Mouse (Mus musculus) C2C12 (cell line): ENCODE results near the gene Rbfox3. TPM values are rescaled to one million over a fixed set of nuclear protein-coding genes. Genes with fewer than 3 reads are reported as not detected.

Source experiments
- H3K27me3 ChIP-seq: one replicate; pipeline ENCODE4 v1.6.1; 2011; ENCODE audit not compliant: control insufficient read depth, insufficient read depth, insufficient read length
- H3K36me3 ChIP-seq: one replicate; pipeline ENCODE4 v1.6.1; 2011; ENCODE audit not compliant: control insufficient read depth, insufficient read depth
- H3K4me3 ChIP-seq: one replicate; pipeline ENCODE4 v1.5.1; 2011; ENCODE audit warnings: mild to moderate bottlenecking, control low read depth; ENCODE audit not compliant: poor library complexity, insufficient read depth, severe bottlenecking
- H3K79me2 ChIP-seq: one replicate; pipeline ENCODE4 v1.6.1; 2011; ENCODE audit not compliant: control insufficient read depth, insufficient read depth
- H3K79me3 ChIP-seq: one replicate; pipeline ENCODE4 v1.6.1; 2011; ENCODE audit warnings: low read depth, control low read depth
- H3ac ChIP-seq: one replicate; pipeline ENCODE3; 2011; ENCODE audit warnings: low read depth; ENCODE audit not compliant: control insufficient read depth, insufficient read length
- CEBPB ChIP-seq: IDR thresholded peaks from one replicate; pipeline ENCODE4 v1.6.1; 2011; ENCODE audit warnings: low read depth, mild to moderate bottlenecking, control low read depth, moderate library complexity
- CTCF ChIP-seq: IDR thresholded peaks from one replicate; pipeline ENCODE4 v1.5.1; 2011; ENCODE audit not compliant: control insufficient read depth, insufficient read depth, insufficient read length
- FOSL1 ChIP-seq: IDR thresholded peaks from one replicate; pipeline ENCODE4 v1.8.0; 2011; ENCODE audit warnings: mild to moderate bottlenecking, low read length; ENCODE audit not compliant: poor library complexity, insufficient read depth, severe bottlenecking
- MAX ChIP-seq: IDR thresholded peaks from one replicate; pipeline ENCODE4 v1.6.1; 2011; ENCODE audit warnings: mild to moderate bottlenecking, control low read depth
- MYOD1 ChIP-seq: IDR thresholded peaks from one replicate; pipeline ENCODE4 v1.6.1; 2011; ENCODE audit warnings: low read depth; ENCODE audit not compliant: control insufficient read depth, insufficient read length
- MYOG ChIP-seq: IDR thresholded peaks from one replicate; pipeline ENCODE4 v1.6.1; 2011; ENCODE audit not compliant: control insufficient read depth, insufficient read length; ENCODE audit errors: extremely low read depth
- USF1 ChIP-seq: IDR thresholded peaks from one replicate; pipeline ENCODE4 v1.6.1; 2011; ENCODE audit warnings: low read depth, mild to moderate bottlenecking, control low read depth, moderate library complexity
- polyA plus RNA-seq: library from polyadenylated mRNA; unstranded; fragments of >200 nt; fragmentation: generic; extraction: Trizol; gene quantifications from one replicate; pipeline ENCODE4 v1.2.1, GENCODE M21; 2012; ENCODE audit warnings: missing spikeins

Gene Rbfox3
- polyA plus RNA-seq, 1 experiment = not detected

DNA sequence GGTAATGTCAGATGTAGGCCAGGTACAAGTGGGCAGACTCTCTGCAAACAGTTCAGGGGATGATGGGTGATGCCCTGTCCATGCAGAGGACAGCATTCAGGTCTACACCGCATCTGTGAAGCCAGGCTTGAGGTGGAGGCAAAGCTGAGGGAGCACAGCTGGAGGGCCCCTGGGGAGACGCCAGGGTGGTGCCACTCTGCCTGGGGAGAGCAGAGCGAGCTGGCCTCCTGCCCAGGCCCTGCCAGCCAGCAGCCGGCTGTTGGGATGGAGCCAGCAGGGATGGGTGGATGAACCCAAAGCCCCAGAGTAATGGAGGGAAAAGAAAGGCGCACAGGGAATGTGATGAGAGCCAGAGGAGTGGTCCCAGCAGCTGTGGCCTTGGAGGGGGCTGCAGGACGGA, 399.5 kb downstream of the Rbfox3 start:
- Histone ChIP-seq H3K27me3 (peaks cover 19% of the 10 kb centered on the region), H3K79me2 (no peaks in the 10 kb centered on the region), H3K36me3 (no peaks in the 10 kb centered on the region)

DNA sequence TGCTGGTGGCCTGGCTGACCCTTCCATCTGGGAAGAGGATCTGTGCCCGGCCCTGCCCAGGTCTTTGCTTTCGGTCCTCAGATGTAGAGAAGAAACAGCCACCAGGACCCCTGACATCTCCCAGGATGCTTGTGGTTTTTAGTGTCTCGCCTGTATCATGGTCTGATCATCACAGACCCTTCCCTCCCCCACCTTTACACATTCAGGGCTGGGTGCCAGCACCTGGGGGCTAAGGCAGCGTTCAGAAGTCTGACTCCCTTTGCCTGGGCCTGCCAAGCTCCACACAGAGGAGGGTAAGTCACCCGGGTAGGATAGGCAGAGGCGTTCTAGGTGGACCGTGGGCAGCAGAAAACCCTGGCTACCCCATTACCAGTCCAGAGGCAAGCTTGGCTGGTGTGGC, 403.1 kb downstream of the Rbfox3 start:
- no peak overlapping the region for H3ac ChIP-seq
- TF ChIP-seq MYOG (no peak), CTCF (no peak), FOSL1 (no peak), CEBPB (no peak), USF1 (no peak), MAX (no peak), MYOD1 (no peak)
- H3K79me3 ChIP-seq = no peaks in the 10 kb centered on the region
- H3K27me3 ChIP-seq = peaks cover 54% of the 10 kb centered on the region
- no peak overlapping the region for H3K4me3 ChIP-seq
- no peaks in the 10 kb centered on the region for H3K36me3 ChIP-seq
- H3K79me2 ChIP-seq = no peaks in the 10 kb centered on the region

More for the DNA sequence above, 399.5 kb downstream of the Rbfox3 start:
- no peak for TF ChIP-seq FOSL1
- peak; percentile 22 for TF ChIP-seq MYOD1
- TF ChIP-seq MYOG = no peak
- Histone ChIP-seq H3K79me3 (no peaks in the 10 kb centered on the region), H3K4me3 (no peak overlapping the region), H3ac (no peak overlapping the region)

DNA sequence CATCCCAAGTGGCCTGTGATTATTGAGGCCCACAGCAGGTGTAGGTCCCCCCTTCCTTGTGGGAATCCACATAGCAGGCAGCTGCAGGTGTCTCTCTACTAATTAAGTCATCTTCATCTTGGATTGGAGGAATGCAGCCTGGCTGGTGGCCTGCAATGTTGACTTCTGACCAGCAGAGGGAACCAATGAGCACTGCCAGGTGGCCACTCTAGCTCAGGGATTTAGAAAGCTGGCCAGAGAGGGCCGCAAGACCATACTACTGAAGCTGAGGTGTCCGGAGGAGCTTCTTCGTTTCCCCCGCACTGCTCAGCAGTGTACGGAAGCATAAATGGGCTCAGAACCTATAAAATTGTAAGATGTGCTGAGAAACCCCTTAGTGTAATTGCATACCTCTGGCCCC, 403.5 kb downstream of the Rbfox3 start:
- H3K27me3 ChIP-seq = peaks cover 59% of the 10 kb centered on the region
- no peaks in the 10 kb centered on the region for H3K79me2 ChIP-seq
- H3ac ChIP-seq = no peak overlapping the region
- no peak overlapping the region for H3K4me3 ChIP-seq
- TF ChIP-seq CTCF (peak; percentile 81), FOSL1 (no peak), CEBPB (no peak)
- no peaks in the 10 kb centered on the region for H3K36me3 ChIP-seq
- no peaks in the 10 kb centered on the region for H3K79me3 ChIP-seq

DNA sequence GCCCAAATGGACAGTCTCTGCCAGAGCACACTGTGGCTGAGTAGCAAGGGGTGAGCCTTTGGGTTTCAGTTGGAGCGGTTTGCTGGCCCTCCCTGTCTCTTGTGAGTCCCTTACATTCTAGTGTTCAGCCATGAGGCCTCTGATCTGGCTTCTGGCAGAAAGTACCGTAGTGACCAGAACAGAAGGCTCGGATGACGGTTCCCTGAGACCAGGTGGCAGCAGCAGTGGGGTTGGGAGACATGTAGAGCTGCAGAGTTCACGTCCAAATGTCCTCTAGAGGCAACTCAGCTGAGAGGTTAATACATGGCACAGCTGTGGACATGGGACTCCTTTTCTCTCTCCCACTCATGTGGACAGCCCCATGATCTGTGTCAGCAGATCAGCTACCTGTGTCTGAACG, 404.3 kb downstream of the Rbfox3 start:
- H3K79me3 ChIP-seq = no peaks in the 10 kb centered on the region
- peaks cover 67% of the 10 kb centered on the region for H3K27me3 ChIP-seq
- TF ChIP-seq USF1 (no peak), MYOD1 (no peak), CTCF (no peak), MAX (no peak), MYOG (no peak), CEBPB (no peak), FOSL1 (no peak)
- H3K4me3 ChIP-seq = no peak overlapping the region
- no peaks in the 10 kb centered on the region for H3K36me3 ChIP-seq
- no peaks in the 10 kb centered on the region for H3K79me2 ChIP-seq
- H3ac ChIP-seq = no peak overlapping the region

DNA sequence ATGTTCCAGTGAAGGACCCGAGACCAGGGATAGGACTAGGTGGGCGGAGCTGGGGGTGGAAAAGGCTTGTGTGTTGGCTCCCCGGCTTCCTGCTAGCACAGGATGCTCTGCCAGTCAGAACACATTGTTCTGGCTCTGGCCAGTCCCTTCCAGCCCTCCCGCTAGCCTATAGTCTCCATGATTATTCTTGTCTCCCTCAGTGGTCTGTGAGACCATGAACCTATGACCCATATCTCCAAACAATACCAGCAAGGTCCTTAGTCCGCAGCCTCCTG, 407.3 kb downstream of the Rbfox3 start:
- Histone ChIP-seq H3K36me3 (no peaks in the 10 kb centered on the region), H3K4me3 (no peak overlapping the region), H3K27me3 (peaks cover 85% of the 10 kb centered on the region), H3K79me2 (no peaks in the 10 kb centered on the region), H3K79me3 (no peaks in the 10 kb centered on the region), H3ac (no peak overlapping the region)
- TF ChIP-seq CTCF = no peak
- no peak for TF ChIP-seq USF1
- TF ChIP-seq MYOG = no peak
- TF ChIP-seq MAX = no peak
- TF ChIP-seq MYOD1 = no peak
- TF ChIP-seq CEBPB = no peak
- no peak for TF ChIP-seq FOSL1

DNA sequence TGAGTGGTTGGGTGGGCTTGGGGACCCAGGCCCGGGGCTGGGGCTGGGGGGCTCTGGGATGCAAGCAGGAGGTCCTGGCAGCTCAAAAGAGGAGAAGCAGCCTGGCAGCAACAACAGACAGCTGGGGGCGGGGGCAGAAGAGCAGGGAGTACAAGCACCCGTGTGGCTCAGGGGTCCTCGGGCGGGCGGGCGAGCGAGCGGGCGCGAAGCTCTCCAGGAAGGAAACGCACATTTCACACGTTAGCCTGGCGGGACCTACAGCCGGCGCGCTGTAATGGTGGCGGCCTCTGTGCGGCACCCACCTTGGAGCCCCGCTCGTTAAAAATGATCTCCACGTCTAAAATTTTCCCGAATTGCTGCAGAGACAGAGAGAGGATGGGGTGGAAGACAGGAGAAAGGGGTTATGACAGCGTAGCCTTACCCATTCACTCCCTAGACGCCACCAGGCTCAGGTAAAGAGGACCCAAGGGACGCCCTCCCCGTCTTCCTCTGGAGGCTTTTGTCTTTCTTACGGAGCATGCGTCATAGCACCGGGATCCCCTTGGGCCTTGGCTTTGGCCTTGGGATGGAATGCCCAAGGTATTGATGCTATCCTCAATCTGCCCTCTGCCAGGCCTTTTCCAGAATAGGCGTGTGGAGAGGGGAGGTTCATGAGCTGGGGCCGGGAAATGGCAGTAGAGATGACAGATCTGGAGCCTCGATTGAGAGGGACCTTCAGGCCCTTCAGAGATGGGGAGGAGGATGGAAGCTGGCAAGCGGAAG, 407.8 kb downstream of the Rbfox3 start:
- TF ChIP-seq USF1 (no peak), MYOG (no peak), CEBPB (no peak), FOSL1 (no peak), MYOD1 (no peak), CTCF (no peak), MAX (no peak)
- Histone ChIP-seq H3K79me2 (no peaks in the 10 kb centered on the region), H3K79me3 (no peaks in the 10 kb centered on the region), H3K27me3 (peaks cover 90% of the 10 kb centered on the region), H3K4me3 (no peak overlapping the region), H3ac (no peak overlapping the region), H3K36me3 (no peaks in the 10 kb centered on the region)
